Mouse (Mus musculus): ENCODE measurements around the gene Grtp1. TPM values are rescaled to one million over a fixed set of nuclear protein-coding genes. Genes with fewer than 3 reads are reported as not detected.

Grtp1 gene
- polyA plus RNA-seq, 1 experiment, result 2.0 TPM

DNA sequence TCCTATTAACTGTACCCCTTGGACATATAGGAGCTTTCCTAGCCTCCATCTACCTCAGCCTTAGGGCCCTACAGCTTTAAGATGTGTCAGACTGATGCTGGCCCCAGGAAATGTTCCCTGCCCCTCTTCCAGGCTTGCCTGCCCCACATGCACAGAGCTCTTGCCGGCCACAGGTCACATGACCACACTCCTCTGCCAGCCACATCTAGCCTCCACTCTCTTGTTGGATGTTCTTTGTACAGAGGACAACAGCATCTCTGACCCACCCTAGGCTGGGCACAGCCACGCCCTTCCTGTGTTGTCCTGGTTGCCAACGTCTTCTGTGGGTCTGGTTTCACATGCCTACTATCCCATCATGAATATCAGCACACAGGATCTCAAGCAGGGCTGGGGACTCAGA lies 26.8 kb upstream of the Grtp1 start:
- TF ChIP-seq POLR2A (IDR thresholded peaks at IDR 0.05; ENCODE audit: borderline replicate concordance, low read depth, low read length) (no peak), CTCF (IDR thresholded peaks at IDR 0.05; ENCODE audit: low read depth, low read length) (no peak)
- H3K27ac ChIP-seq (ENCODE audit: insufficient read depth, low read depth, low read length), result no peak overlapping the region
- H3K4me3 ChIP-seq (ENCODE audit: insufficient read depth, low read length), result no peak overlapping the region
- H3K4me1 ChIP-seq (ENCODE audit: control insufficient read depth, insufficient read depth, low read length), result peaks cover 3% of the 10 kb centered on the region; the same call in 1 of the 2 replicates

DNA sequence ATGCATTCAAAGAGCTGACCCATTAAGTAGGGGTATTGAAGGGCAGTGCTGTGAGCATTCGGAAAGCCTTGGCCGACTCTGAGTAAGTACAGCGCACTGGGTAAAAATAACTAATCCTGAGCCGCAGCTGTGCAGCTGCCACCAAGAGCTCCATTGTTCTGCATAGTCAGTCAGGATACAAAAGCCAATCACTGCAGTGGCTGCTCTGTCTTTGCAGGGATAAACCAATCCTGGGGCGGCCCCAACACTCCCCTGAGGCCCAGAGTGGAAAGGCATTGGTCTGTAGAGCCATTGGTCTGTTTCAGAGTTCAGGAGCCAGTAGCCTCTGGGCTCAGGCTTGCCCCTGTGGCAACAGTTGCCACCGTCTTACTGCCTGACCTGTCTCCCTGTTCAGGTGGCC lies 25.9 kb upstream of the Grtp1 start:
- no peak overlapping the region for H3K27ac ChIP-seq (ENCODE audit: insufficient read depth, low read depth, low read length)
- TF ChIP-seq POLR2A (IDR thresholded peaks at IDR 0.05; ENCODE audit: borderline replicate concordance, low read depth, low read length) (no peak), CTCF (IDR thresholded peaks at IDR 0.05; ENCODE audit: low read depth, low read length) (no peak)
- H3K4me3 ChIP-seq (ENCODE audit: insufficient read depth, low read length), result no peak overlapping the region
- H3K4me1 ChIP-seq (ENCODE audit: control insufficient read depth, insufficient read depth, low read length), result peaks cover 3% of the 10 kb centered on the region; the same call in 1 of the 2 replicates

DNA sequence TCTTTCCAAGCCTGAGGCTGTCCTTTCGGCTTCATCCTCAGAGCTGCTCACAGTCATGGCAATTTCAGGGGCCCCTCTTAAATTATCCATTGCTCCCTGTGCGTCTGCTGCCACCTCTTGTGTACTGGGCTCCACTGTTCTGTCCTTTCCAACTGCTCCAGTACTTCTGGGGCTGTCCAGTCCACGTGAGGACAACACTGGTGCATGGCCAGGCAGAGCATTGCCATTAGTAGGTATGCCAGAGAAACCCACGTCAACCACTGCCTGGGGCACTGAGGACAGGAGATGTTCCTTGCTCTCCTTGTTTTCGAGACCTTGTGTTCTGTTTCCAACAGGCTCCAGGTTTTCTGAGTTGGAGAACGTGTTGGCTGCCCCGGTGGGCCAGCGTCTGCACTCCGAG lies 24.0 kb upstream of the Grtp1 start:
- TF ChIP-seq CTCF (IDR thresholded peaks at IDR 0.05; ENCODE audit: low read depth, low read length) (no peak), POLR2A (IDR thresholded peaks at IDR 0.05; ENCODE audit: borderline replicate concordance, low read depth, low read length) (no peak)

GRCm38 (mm10) chr8:13218441-13218840 lies 18.0 kb upstream of the Grtp1 start:
- Histone ChIP-seq H3K27ac (ENCODE audit: insufficient read depth, low read depth, low read length) (no peak overlapping the region), H3K4me1 (ENCODE audit: control insufficient read depth, insufficient read depth, low read length) (peaks cover 4% of the 10 kb centered on the region), H3K4me3 (ENCODE audit: insufficient read depth, low read length) (no peak overlapping the region)
- no peak for TF ChIP-seq CTCF (IDR thresholded peaks at IDR 0.05; ENCODE audit: low read depth, low read length)
- TF ChIP-seq POLR2A (IDR thresholded peaks at IDR 0.05; ENCODE audit: borderline replicate concordance, low read depth, low read length), result no peak

More for the DNA sequence above, 24.0 kb upstream of the Grtp1 start:
- Histone ChIP-seq H3K4me1 (ENCODE audit: control insufficient read depth, insufficient read depth, low read length) (peaks cover 3% of the 10 kb centered on the region; the same call in 1 of the 2 replicates), H3K4me3 (ENCODE audit: insufficient read depth, low read length) (no peak overlapping the region), H3K27ac (ENCODE audit: insufficient read depth, low read depth, low read length) (no peak overlapping the region)

DNA sequence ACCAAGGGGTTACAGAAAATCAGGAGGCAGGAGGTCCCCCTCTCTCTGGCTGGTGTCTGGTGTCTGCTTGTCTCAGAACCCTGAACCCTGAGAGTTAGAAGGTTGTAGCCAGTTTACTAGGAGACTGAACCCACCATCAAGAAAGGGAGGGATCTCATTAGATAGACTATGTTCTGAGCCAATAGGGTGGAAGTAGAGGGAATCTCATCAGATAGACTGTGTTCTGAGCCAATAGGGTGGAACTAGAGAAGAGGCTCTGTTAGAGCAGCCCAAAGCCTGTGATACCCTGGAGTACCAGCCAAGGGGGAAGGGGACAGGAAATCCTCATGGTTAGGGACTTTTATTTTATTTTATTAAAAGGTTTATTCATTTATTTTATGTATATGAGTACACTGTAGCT lies 17.6 kb upstream of the Grtp1 start:
- no peak overlapping the region for H3K4me3 ChIP-seq (ENCODE audit: insufficient read depth, low read length)
- H3K4me1 ChIP-seq (ENCODE audit: control insufficient read depth, insufficient read depth, low read length), result peaks cover 8% of the 10 kb centered on the region
- no peak overlapping the region for H3K27ac ChIP-seq (ENCODE audit: insufficient read depth, low read depth, low read length)
- TF ChIP-seq POLR2A (IDR thresholded peaks at IDR 0.05; ENCODE audit: borderline replicate concordance, low read depth, low read length), result no peak
- no peak for TF ChIP-seq CTCF (IDR thresholded peaks at IDR 0.05; ENCODE audit: low read depth, low read length)

DNA sequence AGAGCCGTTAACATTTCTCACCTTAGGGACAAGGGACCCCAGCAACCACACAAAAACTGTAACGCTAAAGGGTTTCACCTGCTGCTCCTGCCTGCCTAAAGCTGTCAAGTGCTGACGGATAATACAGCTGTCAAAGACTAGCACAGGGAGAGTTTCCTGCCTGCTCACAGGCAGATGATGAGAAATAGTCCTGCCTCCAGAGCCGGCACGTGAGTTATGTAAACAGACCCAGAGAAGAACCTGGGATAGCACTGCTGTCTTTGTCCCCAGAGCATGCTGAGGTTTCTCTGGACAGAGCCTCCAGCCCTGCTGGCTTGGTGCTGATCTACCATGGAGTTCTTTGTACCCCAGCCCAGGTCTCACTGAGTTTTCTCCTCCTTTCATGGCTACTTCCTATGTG lies 16.7 kb upstream of the Grtp1 start:
- no peak overlapping the region for H3K4me3 ChIP-seq (ENCODE audit: insufficient read depth, low read length)
- no peak overlapping the region for H3K27ac ChIP-seq (ENCODE audit: insufficient read depth, low read depth, low read length)
- TF ChIP-seq POLR2A (IDR thresholded peaks at IDR 0.05; ENCODE audit: borderline replicate concordance, low read depth, low read length), result no peak
- H3K4me1 ChIP-seq (ENCODE audit: control insufficient read depth, insufficient read depth, low read length), result peaks cover 13% of the 10 kb centered on the region

GRCm38 (mm10) chr8:13216386-13216785 lies 16.0 kb upstream of the Grtp1 start:
- TF ChIP-seq POLR2A (IDR thresholded peaks at IDR 0.05; ENCODE audit: borderline replicate concordance, low read depth, low read length), result no peak
- no peak for TF ChIP-seq CTCF (IDR thresholded peaks at IDR 0.05; ENCODE audit: low read depth, low read length)
- Histone ChIP-seq H3K4me1 (ENCODE audit: control insufficient read depth, insufficient read depth, low read length) (peaks cover 13% of the 10 kb centered on the region), H3K4me3 (ENCODE audit: insufficient read depth, low read length) (no peak overlapping the region), H3K27ac (ENCODE audit: insufficient read depth, low read depth, low read length) (no peak overlapping the region)

- TF ChIP-seq CTCF (IDR thresholded peaks at IDR 0.05; ENCODE audit: low read depth, low read length) (peak; percentile 75), POLR2A (IDR thresholded peaks at IDR 0.05; ENCODE audit: borderline replicate concordance, low read depth, low read length) (no peak)
- Histone ChIP-seq H3K4me1 (ENCODE audit: control insufficient read depth, insufficient read depth, low read length) (peaks cover 16% of the 10 kb centered on the region), H3K27ac (ENCODE audit: insufficient read depth, low read depth, low read length) (peak overlapping the region; percentile 78), H3K4me3 (ENCODE audit: insufficient read depth, low read length) (0 out of 2 replicates have a peak overlapping the region, but pooled peaks have one; percentile 12)
These were observed 13.3 kb upstream of the Grtp1 start for GRCm38 (mm10) chr8:13213479-13214268.

DNA sequence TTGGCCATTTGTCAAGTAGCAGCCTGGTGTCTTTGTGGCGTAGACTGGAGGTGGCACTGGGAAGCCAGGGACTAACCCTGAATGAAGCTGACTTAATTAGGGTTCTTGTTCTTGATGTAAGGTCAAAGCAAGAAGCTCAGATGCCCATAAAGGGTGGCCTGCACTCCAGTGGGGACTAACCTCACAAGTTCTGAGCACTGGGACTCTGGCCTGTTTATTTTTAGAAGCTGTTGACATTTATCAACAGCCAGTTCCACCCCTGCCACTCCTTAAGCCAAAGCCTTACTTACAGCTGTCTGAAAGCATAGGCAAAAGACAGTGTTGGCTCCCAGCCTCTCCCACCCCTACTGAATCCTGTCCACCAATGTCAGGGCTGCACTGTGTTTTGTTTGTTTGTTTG lies 9.3 kb upstream of the Grtp1 start:
- H3K4me1 ChIP-seq (ENCODE audit: control insufficient read depth, insufficient read depth, low read length), result peaks cover 28% of the 10 kb centered on the region
- H3K27ac ChIP-seq (ENCODE audit: insufficient read depth, low read depth, low read length), result no peak overlapping the region

GRCm38 (mm10) chr8:13208627-13209355 lies 8.4 kb upstream of the Grtp1 start:
- TF ChIP-seq CTCF (IDR thresholded peaks at IDR 0.05; ENCODE audit: low read depth, low read length) (no peak), POLR2A (IDR thresholded peaks at IDR 0.05; ENCODE audit: borderline replicate concordance, low read depth, low read length) (no peak)
- H3K27ac ChIP-seq (ENCODE audit: insufficient read depth, low read depth, low read length), result no peak overlapping the region
- no peak overlapping the region for H3K4me3 ChIP-seq (ENCODE audit: insufficient read depth, low read length)
- H3K4me1 ChIP-seq (ENCODE audit: control insufficient read depth, insufficient read depth, low read length), result peaks cover 35% of the 10 kb centered on the region

More for the DNA sequence above, 9.3 kb upstream of the Grtp1 start:
- H3K4me3 ChIP-seq (ENCODE audit: insufficient read depth, low read length), result no peak overlapping the region
- TF ChIP-seq POLR2A (IDR thresholded peaks at IDR 0.05; ENCODE audit: borderline replicate concordance, low read depth, low read length), result no peak
- no peak for TF ChIP-seq CTCF (IDR thresholded peaks at IDR 0.05; ENCODE audit: low read depth, low read length)

All from bone marrow macrophage, adult 2 months (primary cell).